Mouse (Mus musculus): ENCODE results near the gene Crybb2. TPM values are rescaled to one million over a fixed set of nuclear protein-coding genes. Genes with fewer than 3 reads are reported as not detected.

Gene Crybb2
- total RNA-seq, 2 experiments from 2014 or later: not detected

- peak in 1 of 2 experiments; percentile 53 for DNase-seq
These were observed 20.8 kb upstream of the Crybb2 start for GRCm38 (mm10) chr5:113090750-113091149.

GRCm38 (mm10) chr5:113090077-113090690 lies 20.3 kb upstream of the Crybb2 start:
- no peak for DNase-seq

- DNase-seq: no peak
These were observed 17.5 kb upstream of the Crybb2 start for GRCm38 (mm10) chr5:113087465-113087864.

- DNase-seq: no peak
These were observed 17.1 kb upstream of the Crybb2 start for GRCm38 (mm10) chr5:113086990-113087389.

- no peak for DNase-seq
These were observed 16.5 kb upstream of the Crybb2 start for GRCm38 (mm10) chr5:113086439-113086838.

GRCm38 (mm10) chr5:113085931-113086330 lies 16.0 kb upstream of the Crybb2 start:
- no peak for DNase-seq

GRCm38 (mm10) chr5:113084309-113084708 lies 14.4 kb upstream of the Crybb2 start:
- DNase-seq: no peak

- DNase-seq: peak; percentile 42 to 48
These were observed 12.6 kb upstream of the Crybb2 start for GRCm38 (mm10) chr5:113082356-113083168.

- DNase-seq: peak; percentile 42
These were observed 11.5 kb upstream of the Crybb2 start, which contains the start of gene Crybb3 for GRCm38 (mm10) chr5:113081439-113081838. Gene Crybb3, minus strand, starts transcription at chr5:113081584.

GRCm38 (mm10) chr5:113081020-113081419 lies 11.1 kb upstream of the Crybb2 start:
- DNase-seq: no peak

- DNase-seq: peak in 1 of 2 experiments; percentile 39
These were observed 9.9 kb upstream of the Crybb2 start for GRCm38 (mm10) chr5:113079783-113080182.

GRCm38 (mm10) chr5:113078686-113079085 lies 8.8 kb upstream of the Crybb2 start:
- DNase-seq: no peak

GRCm38 (mm10) chr5:113054308-113054707 lies 15.6 kb downstream of the Crybb2 start:
- peak; percentile 71 to 90 for DNase-seq

- DNase-seq: no peak
These were observed 19.2 kb downstream of the Crybb2 start for GRCm38 (mm10) chr5:113050581-113051185.

GRCm38 (mm10) chr5:113049876-113050275 lies 20.0 kb downstream of the Crybb2 start:
- no peak for DNase-seq

- DNase-seq: no peak
These were observed 24.2 kb downstream of the Crybb2 start for GRCm38 (mm10) chr5:113045511-113046273.

- peak; percentile 63 to 71 for DNase-seq
These were observed 26.4 kb downstream of the Crybb2 start for GRCm38 (mm10) chr5:113043531-113043930.

GRCm38 (mm10) chr5:113041567-113042071 lies 28.3 kb downstream of the Crybb2 start:
- peak; percentile 38 to 52 for DNase-seq

- DNase-seq: peak; percentile 29 to 38
These were observed 29.1 kb downstream of the Crybb2 start for GRCm38 (mm10) chr5:113040776-113041175.

GRCm38 (mm10) chr5:113038601-113039000 lies 31.3 kb downstream of the Crybb2 start:
- DNase-seq: no peak

GRCm38 (mm10) chr5:113035094-113036047 lies 34.5 kb downstream of the Crybb2 start:
- DNase-seq: no peak

Measured in heart, adult 18-20 months (tissue).